Mouse (Mus musculus) midbrain, embryonic 15.5 days (tissue): ENCODE measurements around the gene Ahr. TPM values are rescaled to one million over a fixed set of nuclear protein-coding genes. Genes with fewer than 3 reads are reported as not detected.

ENCODE experiments used
- ATAC-seq: fragments of 200-750 bp; cut with Nextera tagmentation; replicated peaks from 2 replicates; pipeline ENCODE4 v1.8.0; 2017; ENCODE audit warnings: moderate TSS enrichment
- H3K27ac ChIP-seq: fragments of 300-500 bp; sonication (generic); 2 replicates; pipeline ENCODE4 v1.5.1; 2015; ENCODE audit warnings: mild to moderate bottlenecking, inconsistent platforms
- H3K27me3 ChIP-seq: fragments of 300-500 bp; sonication (generic); replicated peaks from 2 replicates; pipeline ENCODE4 v1.6.1; 2015; ENCODE audit warnings: inconsistent platforms
- H3K36me3 ChIP-seq: fragments of 300-500 bp; sonication (generic); replicated peaks from 2 replicates; pipeline ENCODE4 v1.6.1; 2015; ENCODE audit warnings: inconsistent platforms
- H3K4me1 ChIP-seq: fragments of 300-500 bp; sonication (generic); 2 replicates; pipeline ENCODE4 v1.6.1; 2015; ENCODE audit warnings: inconsistent platforms
- H3K4me2 ChIP-seq: fragments of 300-500 bp; sonication (generic); 2 replicates; pipeline ENCODE4 v1.6.1; 2015; ENCODE audit warnings: inconsistent platforms, mild to moderate bottlenecking, moderate library complexity
- H3K4me3 ChIP-seq: fragments of 300-500 bp; sonication (generic); 2 replicates; pipeline ENCODE4 v1.5.1; 2015; ENCODE audit warnings: mild to moderate bottlenecking, inconsistent platforms
- H3K9ac ChIP-seq: fragments of 300-500 bp; sonication (generic); 2 replicates; pipeline ENCODE4 v1.6.1; 2015; ENCODE audit warnings: mild to moderate bottlenecking, inconsistent platforms
- H3K9me3 ChIP-seq: fragments of 300-500 bp; sonication (generic); 2 replicates; pipeline ENCODE4 v1.6.1; 2016; ENCODE audit warnings: inconsistent platforms
- WGBS: fragments of 180-500 bp; shearing (Covaris S2); methylation state at CpG from one replicate; pipeline ENCODE4 v1.1.7; 2015; ENCODE audit warnings: mixed read lengths; 5-methylcytosine and 5-hydroxymethylcytosine counted together
- polyA plus RNA-seq: library from polyadenylated mRNA; unstranded; fragments of >200 nt; fragmentation: Nextera tagmentation; extraction: Ambion mirVana; gene quantifications from 2 replicates; pipeline ENCODE4 v1.2.1, GENCODE M21; 2015

The Ahr gene
- polyA plus RNA-seq, 1 experiment from 2014 or later, result 3.0 TPM

DNA sequence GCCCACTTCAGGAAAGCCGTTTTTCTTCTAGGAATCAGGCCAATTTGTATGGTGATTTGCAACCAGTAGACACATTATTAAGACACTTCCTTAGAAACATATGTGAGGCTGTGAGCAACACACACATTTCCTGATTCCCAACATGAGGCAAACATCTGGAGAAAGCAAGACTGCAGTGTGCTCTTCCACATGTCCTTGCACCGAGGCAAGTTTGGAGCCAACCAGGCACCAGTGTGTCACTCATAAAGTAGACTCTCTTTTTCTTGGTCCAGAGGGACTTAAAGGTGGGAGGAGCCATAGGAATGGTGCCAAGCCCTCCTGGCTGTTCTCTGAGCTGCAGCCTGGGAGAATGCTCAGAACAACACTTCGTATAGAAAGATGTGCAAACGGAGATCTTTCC is 39.6 kb downstream of the Ahr start:
- Histone ChIP-seq H3K36me3 (no peaks in the 10 kb centered on the region), H3K4me2 (no peak overlapping the region), H3K9ac (no peak overlapping the region), H3K27me3 (no peaks in the 10 kb centered on the region), H3K4me1 (no peaks in the 10 kb centered on the region), H3K4me3 (no peak overlapping the region), H3K27ac (no peak overlapping the region), H3K9me3 (no peaks in the 10 kb centered on the region)
- 82% methylated on average over 4 of the region's 4 CpGs for WGBS
- no peak for ATAC-seq

DNA sequence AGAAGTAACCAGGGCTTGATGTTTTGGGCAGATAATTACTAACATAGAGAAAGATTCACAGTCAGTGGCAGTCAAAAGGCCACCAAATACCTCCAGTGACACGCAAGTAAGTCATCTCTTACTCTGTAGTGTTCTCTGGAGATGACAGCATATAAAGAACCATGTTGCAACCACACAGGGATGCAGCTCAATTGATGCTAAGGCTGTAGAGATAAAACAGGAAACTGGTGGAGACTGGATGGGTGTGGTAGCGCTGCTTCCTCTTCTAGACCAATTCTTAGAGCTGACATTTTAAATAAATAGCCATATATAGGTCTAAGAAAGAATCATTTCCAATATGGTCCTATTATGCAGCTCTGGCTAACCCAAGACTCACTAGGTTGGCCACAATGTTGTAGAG is 54.1 kb downstream of the Ahr start:
- H3K4me2 ChIP-seq, result no peak overlapping the region
- 86% methylated on average over 2 of the region's 2 CpGs for WGBS
- no peak overlapping the region for H3K9ac ChIP-seq
- ATAC-seq, result no peak
- no peak overlapping the region for H3K27ac ChIP-seq
- H3K36me3 ChIP-seq, result no peaks in the 10 kb centered on the region
- H3K27me3 ChIP-seq, result no peaks in the 10 kb centered on the region
- no peak overlapping the region for H3K4me3 ChIP-seq
- no peaks in the 10 kb centered on the region for H3K9me3 ChIP-seq
- H3K4me1 ChIP-seq, result no peaks in the 10 kb centered on the region

DNA sequence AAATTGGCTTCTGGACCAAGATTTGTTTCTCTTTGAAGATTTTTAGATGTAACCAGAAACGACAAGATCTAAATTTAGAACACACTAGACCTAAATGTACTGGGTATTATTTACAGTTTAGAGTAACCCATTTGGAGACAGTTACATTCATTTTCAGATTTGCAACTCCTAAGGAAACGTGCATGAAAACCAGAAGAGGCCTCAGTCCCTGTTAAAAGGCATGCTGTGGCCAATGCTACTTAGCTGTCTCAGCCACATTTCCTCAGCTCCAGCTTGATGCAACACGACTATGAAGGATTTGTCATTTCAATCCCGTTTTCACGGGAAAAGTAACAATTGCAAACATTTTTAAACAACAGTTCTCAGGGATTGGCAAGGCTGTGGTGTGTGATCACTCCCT is 55.9 kb downstream of the Ahr start:
- 86% methylated on average over 5 of the region's 5 CpGs for whole genome bisulfite sequencing
- no peak for ATAC-seq
- Histone ChIP-seq H3K36me3 (no peaks in the 10 kb centered on the region), H3K4me1 (no peaks in the 10 kb centered on the region), H3K9me3 (no peaks in the 10 kb centered on the region), H3K27ac (no peak overlapping the region), H3K4me3 (no peak overlapping the region), H3K9ac (no peak overlapping the region), H3K27me3 (no peaks in the 10 kb centered on the region), H3K4me2 (no peak overlapping the region)

DNA sequence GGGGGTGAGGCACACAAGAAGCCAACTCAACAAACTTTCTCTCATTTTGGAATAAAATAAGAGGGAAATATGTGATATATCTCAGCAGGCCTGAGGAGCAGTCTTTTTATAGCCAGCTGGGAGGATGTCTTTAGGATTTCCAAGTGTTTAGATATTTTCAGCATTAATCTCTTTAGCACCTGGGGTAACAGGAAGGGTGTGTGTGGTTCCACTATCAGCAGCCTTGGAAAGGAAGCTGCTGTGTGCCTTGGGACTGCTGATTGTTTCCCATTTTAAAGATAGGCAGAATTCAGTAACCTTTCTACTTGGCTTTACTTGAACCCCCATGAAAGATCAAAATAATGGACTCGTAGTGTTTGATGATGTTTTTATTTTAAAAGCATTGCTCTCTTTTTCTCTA is 71.4 kb downstream of the Ahr start:
- H3K9me3 ChIP-seq, result no peaks in the 10 kb centered on the region
- no peaks in the 10 kb centered on the region for H3K27me3 ChIP-seq
- H3K4me3 ChIP-seq, result no peak overlapping the region
- no peak overlapping the region for H3K9ac ChIP-seq
- H3K27ac ChIP-seq, result no peak overlapping the region
- 88% methylated on average over 1 of the region's 1 CpGs for WGBS
- H3K4me1 ChIP-seq, result no peaks in the 10 kb centered on the region
- no peak overlapping the region for H3K4me2 ChIP-seq
- H3K36me3 ChIP-seq, result no peaks in the 10 kb centered on the region
- ATAC-seq, result no peak

DNA sequence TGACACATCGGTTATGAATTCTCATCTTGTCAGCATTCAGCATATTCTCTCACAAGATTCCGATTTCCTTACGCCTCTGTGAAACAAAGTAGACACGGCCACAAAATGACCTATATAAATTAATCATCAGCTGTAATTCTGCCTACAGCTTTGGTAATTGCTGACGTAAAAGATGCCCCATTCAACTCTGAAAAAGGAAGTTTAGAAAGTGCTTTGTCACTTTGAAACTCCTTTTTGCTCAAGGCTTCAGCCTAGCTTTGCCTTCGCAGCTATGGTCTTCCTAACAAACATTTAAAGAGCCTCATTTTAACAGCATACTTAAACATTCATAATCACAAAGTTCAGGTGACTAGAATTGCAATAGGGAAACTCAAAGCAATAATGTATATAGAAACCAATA is 72.2 kb downstream of the Ahr start:
- no peaks in the 10 kb centered on the region for H3K36me3 ChIP-seq
- H3K27me3 ChIP-seq, result no peaks in the 10 kb centered on the region
- ATAC-seq, result no peak
- H3K4me1 ChIP-seq, result no peaks in the 10 kb centered on the region
- no peak overlapping the region for H3K27ac ChIP-seq
- H3K9me3 ChIP-seq, result no peaks in the 10 kb centered on the region
- H3K9ac ChIP-seq, result no peak overlapping the region
- WGBS, result 90% methylated on average over 6 of the region's 6 CpGs
- no peak overlapping the region for H3K4me3 ChIP-seq
- H3K4me2 ChIP-seq, result no peak overlapping the region

DNA sequence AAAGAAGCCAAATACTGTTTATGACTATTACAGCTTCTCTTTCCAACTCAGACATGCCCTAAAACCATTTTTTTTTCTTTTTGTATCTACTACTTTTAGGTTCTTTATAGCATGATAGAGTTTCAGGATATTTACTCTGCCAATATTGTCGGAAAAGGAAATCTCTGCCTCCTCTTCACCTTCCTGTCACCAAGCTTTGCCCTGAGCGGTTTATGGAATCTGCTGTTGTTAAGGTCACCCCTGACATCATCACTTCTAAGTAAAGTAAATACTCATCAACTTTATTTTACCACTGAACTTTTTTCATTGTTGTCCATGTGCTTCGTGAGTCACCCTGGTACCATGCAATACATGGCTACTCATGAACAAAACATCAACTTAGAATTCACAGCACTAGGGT is 75.2 kb downstream of the Ahr start:
- no peak overlapping the region for H3K4me2 ChIP-seq
- no peak overlapping the region for H3K4me3 ChIP-seq
- H3K36me3 ChIP-seq, result no peaks in the 10 kb centered on the region
- 90% methylated on average over 3 of the region's 3 CpGs for WGBS
- no peak overlapping the region for H3K9ac ChIP-seq
- no peak overlapping the region for H3K27ac ChIP-seq
- no peak for ATAC-seq
- H3K9me3 ChIP-seq, result no peaks in the 10 kb centered on the region
- no peaks in the 10 kb centered on the region for H3K27me3 ChIP-seq
- H3K4me1 ChIP-seq, result no peaks in the 10 kb centered on the region
